In the genomic region with DNA sequence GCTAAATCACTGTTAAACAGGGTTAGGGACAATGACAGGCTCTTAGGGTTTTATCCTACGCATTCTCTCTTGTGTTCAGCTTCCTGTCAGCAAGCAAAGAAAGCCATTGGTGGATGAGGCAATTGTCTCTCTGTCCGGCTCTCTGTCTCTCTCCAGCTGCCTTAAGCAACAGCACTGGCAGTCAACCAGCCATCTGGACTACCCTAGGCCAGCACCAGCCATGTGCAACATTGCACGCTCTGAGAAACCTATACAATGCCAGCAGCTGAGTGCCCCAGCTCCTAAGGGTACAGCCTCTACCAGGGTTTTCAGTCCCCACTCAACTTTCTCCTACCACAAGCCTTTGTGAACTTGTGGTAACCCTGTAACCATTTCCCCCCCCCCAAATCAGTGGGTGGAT, we compare ENCODE assay signal across 12 mouse cellular contexts. TPM values are rescaled to one million over a fixed set of nuclear protein-coding genes. Genes with fewer than 3 reads are reported as not detected.
DNase-seq lines count a peak whose midpoint lies in the region; ATAC-seq lines count a peak whose summit lies in the region.
"Had no signal": no experiment of that assay in that cellular context is flagged by ENCODE, and none has a peak within 500 bp of the region (broad histone marks: within the 10 kb centered on the region; RNA-seq: fewer than 3 reads in every experiment).

No protein-coding gene starts in this region.

- 76% methylated on average over 3 of the region's 3 CpGs for WGBS in hindbrain, embryonic 10.5 days
- 78% methylated on average over 3 of the region's 3 CpGs for WGBS in hindbrain, embryonic 11.5 days
- WGBS in midbrain, embryonic 10.5 days, result 78% methylated on average over 3 of the region's 3 CpGs
- WGBS in midbrain, embryonic 16.5 days, result 75% methylated on average over 3 of the region's 3 CpGs
- WGBS in heart, embryonic 10.5 days, result 90% methylated on average over 3 of the region's 3 CpGs
- WGBS in liver, embryonic 16.5 days (ENCODE audit: insufficient replicate concordance), result 64% methylated on average over 3 of the region's 3 CpGs
- WGBS in forebrain, embryonic 15.5 days, result 82% methylated on average over 3 of the region's 3 CpGs

- peak overlapping the region; percentile 60 for H3K27ac ChIP-seq in hindbrain, embryonic 10.5 days
- H3K27ac ChIP-seq in hindbrain, embryonic 11.5 days (ENCODE audit: low read depth, low read length), result no peak overlapping the region
- H3K27ac ChIP-seq in midbrain, embryonic 10.5 days (replicated peaks), result 0 out of 2 replicates have a peak overlapping the region, but pooled peaks have one; percentile 13
- H3K27ac ChIP-seq in midbrain, embryonic 16.5 days (ENCODE audit: low read length), result no peak overlapping the region
- H3K27ac ChIP-seq in heart, embryonic 10.5 days, result no peak overlapping the region
- peak overlapping the region; percentile 97 for H3K27ac ChIP-seq in liver, embryonic 16.5 days (ENCODE audit: low read length)
- no peak overlapping the region for H3K27ac ChIP-seq in forebrain, embryonic 15.5 days (replicated peaks)
- H3K27ac ChIP-seq: macrophage had no signal

- H3K36me3 ChIP-seq in hindbrain, embryonic 10.5 days, result peaks cover 10% of the 10 kb centered on the region; the same call in 1 of the 2 replicates
- no peaks in the 10 kb centered on the region for H3K36me3 ChIP-seq in hindbrain, embryonic 11.5 days (ENCODE audit: control insufficient read depth, insufficient read depth, low read length)
- H3K36me3 ChIP-seq in midbrain, embryonic 10.5 days, result peaks cover 13% of the 10 kb centered on the region
- H3K36me3 ChIP-seq in midbrain, embryonic 16.5 days (ENCODE audit: control insufficient read depth, insufficient read depth, low read length), result no peaks in the 10 kb centered on the region
- H3K36me3 ChIP-seq in heart, embryonic 10.5 days, result peaks cover 5% of the 10 kb centered on the region; the same call in 1 of the 2 replicates
- H3K36me3 ChIP-seq in liver, embryonic 16.5 days (ENCODE audit: control insufficient read depth, insufficient read depth), result peaks cover 14% of the 10 kb centered on the region
- H3K36me3 ChIP-seq in forebrain, embryonic 15.5 days, result no peaks in the 10 kb centered on the region

- ATAC-seq in hindbrain, embryonic 11.5 days (ENCODE audit: low FRiP score), result no peak
- no peak for ATAC-seq in midbrain, embryonic 16.5 days
- no peak for ATAC-seq in liver, embryonic 16.5 days (ENCODE audit: low read depth)
- no peak for ATAC-seq in forebrain, embryonic 15.5 days (replicated peaks)
- ATAC-seq: forebrain, postnatal 0 days had no signal

- H3K4me2 ChIP-seq in hindbrain, embryonic 11.5 days (replicated peaks; ENCODE audit: low read depth, low read length), result no peak overlapping the region
- H3K4me2 ChIP-seq in midbrain, embryonic 16.5 days (ENCODE audit: low read length), result no peak overlapping the region
- H3K4me2 ChIP-seq in liver, embryonic 16.5 days (ENCODE audit: low read depth, low read length), result peak overlapping the region; percentile 80
- no peak overlapping the region for H3K4me2 ChIP-seq in forebrain, embryonic 15.5 days (replicated peaks)

- no peak overlapping the region for H3K9ac ChIP-seq in hindbrain, embryonic 11.5 days (ENCODE audit: low read depth, low read length)
- H3K9ac ChIP-seq in midbrain, embryonic 16.5 days (ENCODE audit: low read depth, low read length), result no peak overlapping the region
- peak overlapping the region; percentile 98 for H3K9ac ChIP-seq in liver, embryonic 16.5 days (ENCODE audit: low read depth, low read length)
- no peak overlapping the region for H3K9ac ChIP-seq in forebrain, embryonic 15.5 days (replicated peaks)
- H3K9ac ChIP-seq: forebrain, postnatal 0 days had no signal

- DNase-seq in hindbrain, embryonic 10.5 days (ENCODE audit: low spot score), result no peak
- DNase-seq in hindbrain, embryonic 11.5 days (ENCODE audit: low spot score), result no peak
- DNase-seq in midbrain, embryonic 10.5 days (ENCODE audit: low spot score), result no peak
- peak; percentile 64 for DNase-seq in heart, embryonic 10.5 days (ENCODE audit: low spot score)
- no peak for DNase-seq in B cell, adult 2 months
- DNase-seq: forebrain, postnatal 0 days; thymus, postnatal 36 days had no signal

- H3K4me1 ChIP-seq in hindbrain, embryonic 10.5 days (replicated peaks), result peaks cover 59% of the 10 kb centered on the region
- H3K4me1 ChIP-seq in hindbrain, embryonic 11.5 days (replicated peaks; ENCODE audit: control insufficient read depth, insufficient read depth, low read length), result 0 out of 2 replicates have a peak, but pooled peaks cover 3% of the 10 kb centered on the region
- H3K4me1 ChIP-seq in midbrain, embryonic 10.5 days, result peaks cover 64% of the 10 kb centered on the region
- peaks cover 11% of the 10 kb centered on the region for H3K4me1 ChIP-seq in midbrain, embryonic 16.5 days (ENCODE audit: control insufficient read depth, insufficient read depth, low read length)
- H3K4me1 ChIP-seq in heart, embryonic 10.5 days, result peaks cover 49% of the 10 kb centered on the region
- H3K4me1 ChIP-seq in liver, embryonic 16.5 days (ENCODE audit: control insufficient read depth, low read depth, low read length), result peaks cover 69% of the 10 kb centered on the region
- H3K4me1 ChIP-seq in forebrain, embryonic 15.5 days, result peaks cover 23% of the 10 kb centered on the region

- H3K27me3 ChIP-seq in hindbrain, embryonic 10.5 days (ENCODE audit: insufficient read depth, poor library complexity, severe bottlenecking), result no peaks in the 10 kb centered on the region; the same call in 1 of the 2 replicates
- no peaks in the 10 kb centered on the region for H3K27me3 ChIP-seq in hindbrain, embryonic 11.5 days (ENCODE audit: control insufficient read depth, insufficient read depth, low read length)
- no peaks in the 10 kb centered on the region for H3K27me3 ChIP-seq in midbrain, embryonic 10.5 days (ENCODE audit: low read depth, poor library complexity, severe bottlenecking)
- no peaks in the 10 kb centered on the region for H3K27me3 ChIP-seq in midbrain, embryonic 16.5 days (ENCODE audit: control insufficient read depth, insufficient read depth, low read depth, low read length)
- H3K27me3 ChIP-seq in heart, embryonic 10.5 days (ENCODE audit: insufficient read depth, poor library complexity, severe bottlenecking), result no peaks in the 10 kb centered on the region; the same call in 1 of the 2 replicates
- H3K27me3 ChIP-seq in liver, embryonic 16.5 days (ENCODE audit: control insufficient read depth, insufficient read depth, low read depth, low read length), result no peaks in the 10 kb centered on the region
- no peaks in the 10 kb centered on the region for H3K27me3 ChIP-seq in forebrain, embryonic 15.5 days

- H3K4me3 ChIP-seq in hindbrain, embryonic 10.5 days, result no peak overlapping the region
- H3K4me3 ChIP-seq in hindbrain, embryonic 11.5 days (ENCODE audit: low read depth, low read length), result no peak overlapping the region
- no peak overlapping the region for H3K4me3 ChIP-seq in midbrain, embryonic 10.5 days
- H3K4me3 ChIP-seq in midbrain, embryonic 16.5 days (ENCODE audit: low read depth, low read length), result no peak overlapping the region
- no peak overlapping the region for H3K4me3 ChIP-seq in heart, embryonic 10.5 days
- H3K4me3 ChIP-seq in liver, embryonic 16.5 days (ENCODE audit: low read depth, low read length), result peak overlapping the region; percentile 93
- no peak overlapping the region for H3K4me3 ChIP-seq in forebrain, embryonic 15.5 days

- no peaks in the 10 kb centered on the region for H3K9me3 ChIP-seq in hindbrain, embryonic 10.5 days
- H3K9me3 ChIP-seq in hindbrain, embryonic 11.5 days (ENCODE audit: control insufficient read depth, low read length), result no peaks in the 10 kb centered on the region
- no peaks in the 10 kb centered on the region for H3K9me3 ChIP-seq in midbrain, embryonic 10.5 days (replicated peaks)
- H3K9me3 ChIP-seq in midbrain, embryonic 16.5 days (replicated peaks; ENCODE audit: control insufficient read depth, low read length, poor library complexity, severe bottlenecking), result no peaks in the 10 kb centered on the region
- H3K9me3 ChIP-seq in heart, embryonic 10.5 days, result no peaks in the 10 kb centered on the region
- no peaks in the 10 kb centered on the region for H3K9me3 ChIP-seq in liver, embryonic 16.5 days (replicated peaks; ENCODE audit: control insufficient read depth, low read length)
- no peaks in the 10 kb centered on the region for H3K9me3 ChIP-seq in forebrain, embryonic 15.5 days

RNA-seq across cellular contexts. Expression of gene Stx2, which starts 3.0 kb away (rescaled TPM):
- 25.9 and 26.7 TPM in 2 replicates for polyA plus RNA-seq in hindbrain, embryonic 10.5 days (2016; fragmentation: Nextera tagmentation; extraction: Ambion mirVana)
- polyA plus RNA-seq in hindbrain, embryonic 11.5 days (2014; fragmentation: Nextera tagmentation; extraction: Ambion mirVana), result 25.1 and 31.0 TPM in 2 replicates
- polyA plus RNA-seq in midbrain, embryonic 10.5 days (2016; fragmentation: Nextera tagmentation; extraction: Ambion mirVana), result 26.5 and 26.6 TPM in 2 replicates
- polyA plus RNA-seq in midbrain, embryonic 16.5 days (2015; fragmentation: Nextera tagmentation; extraction: Ambion mirVana), result 14.8 TPM in 2 replicates
- polyA plus RNA-seq in heart, embryonic 10.5 days (2016; fragmentation: Nextera tagmentation; extraction: Ambion mirVana), result 19.8 and 23.9 TPM in 2 replicates
- 55.8 and 59.4 TPM in 2 replicates for polyA plus RNA-seq in liver, embryonic 16.5 days (2015; fragmentation: Nextera tagmentation; extraction: Ambion mirVana)
- 15.3 and 21.3 TPM in 2 replicates for polyA plus RNA-seq in forebrain, embryonic 15.5 days (2015; fragmentation: Nextera tagmentation; extraction: Ambion mirVana)

RNA-seq across cellular contexts. Expression of gene Ran, which starts 14.5 kb away (rescaled TPM):
- polyA plus RNA-seq in hindbrain, embryonic 10.5 days (2016; fragmentation: Nextera tagmentation; extraction: Ambion mirVana), result 886 and 980 TPM in 2 replicates
- polyA plus RNA-seq in hindbrain, embryonic 11.5 days (2014; fragmentation: Nextera tagmentation; extraction: Ambion mirVana), result 799 and 828 TPM in 2 replicates
- polyA plus RNA-seq in midbrain, embryonic 10.5 days (2016; fragmentation: Nextera tagmentation; extraction: Ambion mirVana), result 965 and 1,091 TPM in 2 replicates
- polyA plus RNA-seq in midbrain, embryonic 16.5 days (2015; fragmentation: Nextera tagmentation; extraction: Ambion mirVana), result 329 and 357 TPM in 2 replicates
- 581 and 755 TPM in 2 replicates for polyA plus RNA-seq in heart, embryonic 10.5 days (2016; fragmentation: Nextera tagmentation; extraction: Ambion mirVana)
- polyA plus RNA-seq in liver, embryonic 16.5 days (2015; fragmentation: Nextera tagmentation; extraction: Ambion mirVana), result 322 and 356 TPM in 2 replicates
- 487 and 494 TPM in 2 replicates for polyA plus RNA-seq in forebrain, embryonic 15.5 days (2015; fragmentation: Nextera tagmentation; extraction: Ambion mirVana)

RNA-seq across cellular contexts. Expression of gene Rimbp2, which starts 52.1 kb away (rescaled TPM):
- polyA plus RNA-seq in hindbrain, embryonic 10.5 days (2016; fragmentation: Nextera tagmentation; extraction: Ambion mirVana), result 0.98 and 1.3 TPM in 2 replicates
- polyA plus RNA-seq in hindbrain, embryonic 11.5 days (2014; fragmentation: Nextera tagmentation; extraction: Ambion mirVana), result 1.2 and 1.4 TPM in 2 replicates
- polyA plus RNA-seq in midbrain, embryonic 10.5 days (2016; fragmentation: Nextera tagmentation; extraction: Ambion mirVana), result 0.42 and 0.76 TPM in 2 replicates
- 6.2 and 6.8 TPM in 2 replicates for polyA plus RNA-seq in midbrain, embryonic 16.5 days (2015; fragmentation: Nextera tagmentation; extraction: Ambion mirVana)
- 0.20 and 0.55 TPM in 2 replicates for polyA plus RNA-seq in heart, embryonic 10.5 days (2016; fragmentation: Nextera tagmentation; extraction: Ambion mirVana)
- polyA plus RNA-seq in liver, embryonic 16.5 days (2015; fragmentation: Nextera tagmentation; extraction: Ambion mirVana), result 0.01 TPM in 1 of 2 replicates, not detected in the other
- polyA plus RNA-seq in forebrain, embryonic 15.5 days (2015; fragmentation: Nextera tagmentation; extraction: Ambion mirVana), result 3.2 and 3.4 TPM in 2 replicates
- polyA plus RNA-seq: macrophage; spleen, adult 2 months had no signal

Comparison
In these comparisons a context has a peak if more than half of its experiments do, and no peak if none do; other contexts are left out.
1. H3K27ac ChIP-seq: peak in hindbrain, embryonic 10.5 days (single experiment), midbrain, embryonic 10.5 days (single experiment) and liver, embryonic 16.5 days (single experiment); none in hindbrain, embryonic 11.5 days (single experiment), midbrain, embryonic 16.5 days (single experiment), heart, embryonic 10.5 days (single experiment) and forebrain, embryonic 15.5 days (single experiment).